Mouse (Mus musculus) midbrain, embryonic 16.5 days (tissue): ENCODE measurements at regions not wholly inside any gene's neighbourhood (a gene's known extent, or its start where the extent isn't known, plus 50 kb on each side); places are given as distances from the start of the nearest gene placed in this dataset.

ENCODE experiments used
- ATAC-seq: fragments of 200-750 bp; cut with Nextera tagmentation; 2 replicates; pipeline ENCODE4 v1.8.0; 2017; ENCODE audit warnings: moderate TSS enrichment
- H3K27ac ChIP-seq: fragments of 300-500 bp; sonication (generic); 2 replicates; pipeline ENCODE4 v1.5.1; 2014; ENCODE audit warnings: mild to moderate bottlenecking, low read length, mixed read lengths
- H3K27me3 ChIP-seq: fragments of 300-500 bp; sonication (generic); 2 replicates; pipeline ENCODE4 v1.6.1; 2014; ENCODE audit warnings: low read depth, low read length, mixed read lengths; ENCODE audit not compliant: control insufficient read depth, insufficient read depth
- H3K36me3 ChIP-seq: fragments of 300-500 bp; sonication (generic); 2 replicates; pipeline ENCODE4 v1.6.1; 2014; ENCODE audit warnings: mild to moderate bottlenecking, low read length, moderate library complexity, mixed read lengths; ENCODE audit not compliant: control insufficient read depth, insufficient read depth
- H3K4me1 ChIP-seq: fragments of 300-500 bp; sonication (generic); 2 replicates; pipeline ENCODE4 v1.6.1; 2014; ENCODE audit warnings: mild to moderate bottlenecking, low read length, mixed read lengths; ENCODE audit not compliant: control insufficient read depth, insufficient read depth
- H3K4me2 ChIP-seq: fragments of 300-500 bp; sonication (generic); 2 replicates; pipeline ENCODE4 v1.6.1; 2014; ENCODE audit warnings: mild to moderate bottlenecking, low read length, mixed read lengths
- H3K4me3 ChIP-seq: fragments of 300-500 bp; sonication (generic); 2 replicates; pipeline ENCODE4 v1.5.1; 2014; ENCODE audit warnings: low read depth, mild to moderate bottlenecking, low read length, moderate library complexity, mixed read lengths
- H3K9ac ChIP-seq: fragments of 300-500 bp; sonication (generic); 2 replicates; pipeline ENCODE4 v1.6.1; 2014; ENCODE audit warnings: low read depth, low read length, mixed read lengths
- H3K9me3 ChIP-seq: fragments of 300-500 bp; sonication (generic); replicated peaks from 2 replicates; pipeline ENCODE4 v1.6.1; 2014; ENCODE audit warnings: mild to moderate bottlenecking, low read length, mixed read lengths; ENCODE audit not compliant: control insufficient read depth, poor library complexity, severe bottlenecking
- WGBS: fragments of 180-500 bp; shearing (Covaris S2); extraction: QIAGEN DNeasy Blood & Tissue Kit; methylation state at CpG from one replicate; pipeline ENCODE4 v1.1.7; 2014; 5-methylcytosine and 5-hydroxymethylcytosine counted together

DNA sequence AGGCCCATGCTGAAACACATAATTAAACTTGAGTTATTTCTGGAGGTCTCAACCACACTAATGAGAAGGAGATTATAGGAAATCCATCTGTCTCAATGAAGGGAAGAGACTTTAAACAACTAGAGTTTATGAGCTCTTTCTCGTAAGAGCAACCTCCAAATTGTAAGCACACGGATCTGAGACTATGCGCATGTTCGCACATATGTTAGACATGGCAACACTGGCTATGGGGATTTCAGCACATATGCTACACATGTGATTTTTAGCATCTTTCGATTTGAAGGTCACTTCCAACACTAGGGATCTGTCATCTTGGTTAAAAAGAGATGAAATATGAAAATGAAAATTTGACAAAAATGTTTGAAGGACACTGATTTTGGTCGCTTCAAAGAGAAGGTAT lies 105.5 kb upstream of the Spaca1 start:
- Histone ChIP-seq H3K36me3 (no peaks in the 10 kb centered on the region), H3K27ac (no peak overlapping the region), H3K4me3 (no peak overlapping the region), H3K9ac (no peak overlapping the region), H3K27me3 (no peaks in the 10 kb centered on the region), H3K4me1 (0 out of 2 replicates have a peak, but pooled peaks cover 4% of the 10 kb centered on the region), H3K9me3 (no peaks in the 10 kb centered on the region), H3K4me2 (no peak overlapping the region)
- ATAC-seq, result no peak
- WGBS, result 90% methylated on average over 6 of the region's 6 CpGs

GRCm38 (mm10) chr4:34157818-34158511 lies 108.0 kb upstream of the Spaca1 start:
- Histone ChIP-seq H3K36me3 (no peaks in the 10 kb centered on the region), H3K27ac (no peak overlapping the region), H3K9ac (no peak overlapping the region), H3K4me1 (no peaks in the 10 kb centered on the region), H3K4me2 (no peak overlapping the region), H3K27me3 (no peaks in the 10 kb centered on the region), H3K9me3 (no peaks in the 10 kb centered on the region), H3K4me3 (no peak overlapping the region)
- ATAC-seq, result no peak
- 92% methylated on average over 6 of the region's 6 CpGs for WGBS

GRCm38 (mm10) chr4:34171265-34171862 lies 121.4 kb upstream of the Spaca1 start:
- peak; percentile 64 for ATAC-seq
- no peaks in the 10 kb centered on the region for H3K36me3 ChIP-seq
- H3K4me1 ChIP-seq, result no peaks in the 10 kb centered on the region
- 47% methylated on average over 4 of the region's 4 CpGs for WGBS
- no peaks in the 10 kb centered on the region for H3K27me3 ChIP-seq
- no peaks in the 10 kb centered on the region for H3K9me3 ChIP-seq
- H3K27ac ChIP-seq, result no peak overlapping the region
- no peak overlapping the region for H3K4me2 ChIP-seq
- H3K9ac ChIP-seq, result no peak overlapping the region
- no peak overlapping the region for H3K4me3 ChIP-seq

GRCm38 (mm10) chr4:34172000-34172399 lies 122.0 kb upstream of the Spaca1 start:
- no peak overlapping the region for H3K9ac ChIP-seq
- no peak for ATAC-seq
- H3K4me3 ChIP-seq, result no peak overlapping the region
- no peaks in the 10 kb centered on the region for H3K9me3 ChIP-seq
- 87% methylated on average over 3 of the region's 3 CpGs for WGBS
- H3K36me3 ChIP-seq, result no peaks in the 10 kb centered on the region
- H3K4me2 ChIP-seq, result no peak overlapping the region
- H3K4me1 ChIP-seq, result no peaks in the 10 kb centered on the region
- H3K27ac ChIP-seq, result no peak overlapping the region
- H3K27me3 ChIP-seq, result no peaks in the 10 kb centered on the region

DNA sequence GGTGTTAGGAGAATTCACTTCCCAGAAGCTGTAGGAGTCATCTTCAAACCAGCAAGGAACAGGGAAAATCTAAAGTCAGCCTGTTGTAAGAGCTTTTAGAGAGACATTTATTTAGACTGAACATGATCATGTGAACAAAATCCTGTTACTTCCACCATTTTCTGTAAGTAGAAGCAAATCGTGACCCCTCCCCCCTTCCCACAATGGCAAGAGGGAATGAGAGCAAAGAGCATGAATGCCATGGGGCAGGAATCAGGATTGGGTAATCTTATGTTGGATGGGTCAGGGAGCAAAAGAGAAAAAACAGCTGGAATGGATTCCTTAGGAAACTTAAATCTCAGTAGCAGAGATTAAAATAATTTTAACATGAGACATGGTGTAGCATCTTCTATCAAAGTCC lies 127.4 kb upstream of the Spaca1 start:
- Histone ChIP-seq H3K9ac (no peak overlapping the region), H3K9me3 (no peaks in the 10 kb centered on the region), H3K27me3 (no peaks in the 10 kb centered on the region), H3K36me3 (no peaks in the 10 kb centered on the region), H3K27ac (no peak overlapping the region), H3K4me3 (no peak overlapping the region), H3K4me1 (no peaks in the 10 kb centered on the region), H3K4me2 (no peak overlapping the region)
- WGBS, result 84% methylated on average over 1 of the region's 1 CpGs
- ATAC-seq, result no peak

- Histone ChIP-seq H3K27me3 (no peaks in the 10 kb centered on the region), H3K4me2 (no peak overlapping the region), H3K4me3 (no peak overlapping the region), H3K9me3 (no peaks in the 10 kb centered on the region), H3K36me3 (no peaks in the 10 kb centered on the region), H3K9ac (no peak overlapping the region), H3K27ac (no peak overlapping the region), H3K4me1 (no peaks in the 10 kb centered on the region)
- no peak for ATAC-seq
- WGBS, result 94% methylated on average over 5 of the region's 5 CpGs
Observed at GRCm38 (mm10) chr4:34186522-34186921, 136.5 kb upstream of the Spaca1 start.

GRCm38 (mm10) chr4:34203193-34203848 lies 153.3 kb upstream of the Spaca1 start:
- Histone ChIP-seq H3K9ac (no peak overlapping the region), H3K27me3 (no peaks in the 10 kb centered on the region), H3K4me1 (no peaks in the 10 kb centered on the region), H3K36me3 (no peaks in the 10 kb centered on the region), H3K4me3 (no peak overlapping the region), H3K9me3 (no peaks in the 10 kb centered on the region), H3K4me2 (no peak overlapping the region), H3K27ac (no peak overlapping the region)
- no peak for ATAC-seq
- WGBS, result 88% methylated on average over 10 of the region's 10 CpGs

GRCm38 (mm10) chr4:34209179-34209896 lies 159.3 kb upstream of the Spaca1 start:
- H3K4me2 ChIP-seq, result no peak overlapping the region
- no peak overlapping the region for H3K27ac ChIP-seq
- no peaks in the 10 kb centered on the region for H3K27me3 ChIP-seq
- no peaks in the 10 kb centered on the region for H3K9me3 ChIP-seq
- H3K4me1 ChIP-seq, result no peaks in the 10 kb centered on the region
- ATAC-seq, result no peak
- WGBS, result 75% methylated on average over 5 of the region's 5 CpGs
- no peak overlapping the region for H3K4me3 ChIP-seq
- H3K9ac ChIP-seq, result no peak overlapping the region
- H3K36me3 ChIP-seq, result no peaks in the 10 kb centered on the region

DNA sequence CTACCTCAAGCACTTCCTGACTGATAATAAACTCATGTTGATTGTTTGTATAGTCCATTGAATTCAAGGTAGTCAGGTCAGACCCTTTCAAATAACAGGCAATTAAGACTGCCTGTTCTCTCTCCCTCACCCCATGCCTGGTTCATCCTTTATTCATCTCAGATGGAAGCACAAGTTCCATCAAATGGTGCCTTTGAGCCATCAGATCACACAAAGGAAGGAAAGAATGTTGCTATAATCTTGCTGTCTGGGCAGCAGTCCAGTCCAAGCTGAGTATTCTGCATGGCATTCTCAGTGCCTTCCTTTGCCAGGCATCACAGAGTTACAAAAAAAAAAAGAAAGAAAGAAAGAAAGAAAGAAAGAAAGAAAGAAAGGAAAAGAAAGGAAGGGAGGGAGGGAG lies 163.7 kb upstream of the Spaca1 start:
- H3K4me3 ChIP-seq, result no peak overlapping the region
- H3K4me2 ChIP-seq, result no peak overlapping the region
- no peaks in the 10 kb centered on the region for H3K4me1 ChIP-seq
- H3K9ac ChIP-seq, result no peak overlapping the region
- ATAC-seq, result no peak
- no peak overlapping the region for H3K27ac ChIP-seq
- H3K9me3 ChIP-seq, result no peaks in the 10 kb centered on the region
- H3K36me3 ChIP-seq, result no peaks in the 10 kb centered on the region
- no peaks in the 10 kb centered on the region for H3K27me3 ChIP-seq
